Mouse (Mus musculus): Measurements from ENCODE around the gene Fmo5.

Gene Fmo5

GRCm38 (mm10) chr3:97628391-97629001 is at the start of gene Fmo5:
Gene Fmo5, plus strand, starts transcription at chr3:97628804.
- DNase-seq (ENCODE audit: low read depth): peak; percentile 24

GRCm38 (mm10) chr3:97585383-97586160 is 43.0 kb upstream of the Fmo5 start:
- peak; percentile 55 for DNase-seq (ENCODE audit: low read depth)

GRCm38 (mm10) chr3:97587656-97588055 is 40.9 kb upstream of the Fmo5 start:
- no peak for DNase-seq (ENCODE audit: low read depth)

- no peak for DNase-seq (ENCODE audit: low read depth)
Observed at GRCm38 (mm10) chr3:97590699-97591098, 37.9 kb upstream of the Fmo5 start.

GRCm38 (mm10) chr3:97593089-97593488 is 35.5 kb upstream of the Fmo5 start:
- no peak for DNase-seq (ENCODE audit: low read depth)

- DNase-seq (ENCODE audit: low read depth): no peak
Observed at GRCm38 (mm10) chr3:97594140-97594539, 34.5 kb upstream of the Fmo5 start.

GRCm38 (mm10) chr3:97595066-97595465 is 33.5 kb upstream of the Fmo5 start:
- no peak for DNase-seq (ENCODE audit: low read depth)

GRCm38 (mm10) chr3:97596796-97597195 is 31.8 kb upstream of the Fmo5 start:
- DNase-seq (ENCODE audit: low read depth): no peak

- DNase-seq (ENCODE audit: low read depth): no peak
Observed at GRCm38 (mm10) chr3:97600050-97600832, 28.4 kb upstream of the Fmo5 start.

GRCm38 (mm10) chr3:97609201-97609844 is 19.3 kb upstream of the Fmo5 start:
- peak; percentile 40 for DNase-seq (ENCODE audit: low read depth)

GRCm38 (mm10) chr3:97609845-97610410 is 18.7 kb upstream of the Fmo5 start, which contains the start of gene Chd1l:
Gene Chd1l, minus strand, starts transcription at chr3:97610203.
- DNase-seq (ENCODE audit: low read depth): peak; percentile 74

- no peak for DNase-seq (ENCODE audit: low read depth)
Observed at GRCm38 (mm10) chr3:97611021-97611420, 17.6 kb upstream of the Fmo5 start.

GRCm38 (mm10) chr3:97615154-97615553 is 13.4 kb upstream of the Fmo5 start:
- no peak for DNase-seq (ENCODE audit: low read depth)

- DNase-seq (ENCODE audit: low read depth): no peak
Observed at GRCm38 (mm10) chr3:97615933-97616332, 12.7 kb upstream of the Fmo5 start.

GRCm38 (mm10) chr3:97617091-97617825 is 11.3 kb upstream of the Fmo5 start:
- DNase-seq (ENCODE audit: low read depth): no peak

GRCm38 (mm10) chr3:97617899-97618298 is 10.7 kb upstream of the Fmo5 start:
- DNase-seq (ENCODE audit: low read depth): no peak

- no peak for DNase-seq (ENCODE audit: low read depth)
Observed at GRCm38 (mm10) chr3:97620657-97621056, 7.9 kb upstream of the Fmo5 start.

- no peak for DNase-seq (ENCODE audit: low read depth)
Observed at GRCm38 (mm10) chr3:97624611-97625010, 4.0 kb upstream of the Fmo5 start.

GRCm38 (mm10) chr3:97627893-97628292 is 711 bp upstream of the Fmo5 start:
- DNase-seq (ENCODE audit: low read depth): no peak

GRCm38 (mm10) chr3:97629941-97630340 is 1.3 kb downstream of the Fmo5 start:
- DNase-seq (ENCODE audit: low read depth): no peak

GRCm38 (mm10) chr3:97630746-97631145 is 2.1 kb downstream of the Fmo5 start:
- DNase-seq (ENCODE audit: low read depth): no peak

Measured in c-Kit-positive CD71-negative TER-119-negative erythroid progenitor cells, embryonic 14.5 days (primary cell).